Mouse (Mus musculus): ENCODE data around the gene B230219D22Rik. TPM values are rescaled to one million over a fixed set of nuclear protein-coding genes. Genes with fewer than 3 reads are reported as not detected.
"Not testable (repeated sequence)": the region's sequence is repeated elsewhere in the genome, so short reads cannot be mapped to it uniquely, and the experiment has no call there.

The B230219D22Rik gene
- polyA plus RNA-seq, 1 experiment: 4.6 TPM

DNA sequence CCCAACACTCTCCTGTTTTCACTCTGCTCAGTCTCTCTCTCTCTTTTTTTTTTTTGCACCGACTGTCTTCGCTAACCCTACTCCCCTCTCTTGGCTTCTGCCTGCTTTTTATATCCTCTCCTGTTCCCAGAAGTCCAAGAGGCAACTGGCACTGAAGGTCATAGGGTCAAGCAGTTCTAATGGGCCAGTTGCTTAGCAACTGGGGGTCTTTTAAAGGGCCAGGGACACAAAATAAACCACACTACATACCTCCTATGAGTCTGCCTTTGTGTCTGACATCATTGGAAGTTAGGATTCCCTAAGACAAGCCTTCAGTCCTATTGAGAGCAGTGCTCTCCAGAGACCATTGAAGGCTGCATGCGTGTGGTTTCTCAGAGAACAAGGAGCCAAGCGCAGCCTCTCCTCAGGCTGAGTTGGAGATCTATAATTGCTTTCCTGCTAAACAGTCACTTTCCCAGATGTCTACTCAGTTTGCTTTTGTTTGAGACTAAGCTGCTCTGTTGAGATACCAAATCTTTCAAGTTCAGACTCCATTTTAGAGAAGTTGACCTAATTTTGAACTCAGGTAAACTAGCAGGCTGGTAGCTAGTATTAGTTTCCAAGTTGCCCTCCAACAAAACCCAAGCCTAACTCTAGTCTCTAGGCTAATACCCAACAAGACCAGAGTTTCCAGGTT is 4.9 kb upstream of the B230219D22Rik start:
- no peak overlapping the region for H3K4me3 ChIP-seq (replicated peaks)
- no peaks in the 10 kb centered on the region for H3K9me3 ChIP-seq
- no peaks in the 10 kb centered on the region for H3K27me3 ChIP-seq (replicated peaks)
- peaks cover 33% of the 10 kb centered on the region for H3K4me1 ChIP-seq
- TF ChIP-seq GATA1 (IDR thresholded peaks at IDR 0.05; ENCODE audit: borderline replicate concordance, low read length) (no peak), FLI1 (IDR thresholded peaks at IDR 0.05; ENCODE audit: low read length) (no peak)
- no peaks in the 10 kb centered on the region for H3K36me3 ChIP-seq (replicated peaks; ENCODE audit: low read length)

DNA sequence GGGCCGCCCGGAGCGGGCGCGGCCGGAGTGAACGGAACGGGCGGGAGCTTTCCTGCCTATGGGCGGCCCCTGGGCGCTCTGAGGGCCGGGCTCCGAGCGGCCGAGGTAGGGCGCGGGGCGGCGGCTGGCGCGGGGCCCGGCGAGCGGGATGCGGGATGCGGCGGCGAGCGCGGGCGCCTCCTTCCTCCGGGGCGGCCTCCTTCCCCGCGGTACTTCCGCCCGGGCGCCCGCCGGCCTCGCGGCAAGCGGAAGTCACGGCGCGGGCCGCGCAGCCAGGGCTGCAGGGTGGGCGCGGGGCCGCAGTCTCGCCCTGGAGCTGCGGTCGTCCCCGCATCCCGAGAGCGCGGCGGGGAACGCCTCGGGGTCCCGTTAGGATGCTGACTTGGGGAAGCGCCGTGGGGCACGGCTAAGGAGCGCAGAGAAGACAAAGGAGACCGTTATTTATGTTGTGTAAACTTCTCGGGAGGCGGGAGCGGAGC is 358 bp downstream of the B230219D22Rik start:
- Histone ChIP-seq H3K9me3 (no peaks in the 10 kb centered on the region), H3K4me1 (peaks cover 45% of the 10 kb centered on the region), H3K27me3 (replicated peaks) (no peaks in the 10 kb centered on the region), H3K36me3 (replicated peaks; ENCODE audit: low read length) (peaks cover 10% of the 10 kb centered on the region), H3K4me3 (replicated peaks) (peak overlapping the region; percentile 93)
- TF ChIP-seq FLI1 (IDR thresholded peaks at IDR 0.05; ENCODE audit: low read length) (no peak), GATA1 (IDR thresholded peaks at IDR 0.05; ENCODE audit: borderline replicate concordance, low read length) (no peak)

DNA sequence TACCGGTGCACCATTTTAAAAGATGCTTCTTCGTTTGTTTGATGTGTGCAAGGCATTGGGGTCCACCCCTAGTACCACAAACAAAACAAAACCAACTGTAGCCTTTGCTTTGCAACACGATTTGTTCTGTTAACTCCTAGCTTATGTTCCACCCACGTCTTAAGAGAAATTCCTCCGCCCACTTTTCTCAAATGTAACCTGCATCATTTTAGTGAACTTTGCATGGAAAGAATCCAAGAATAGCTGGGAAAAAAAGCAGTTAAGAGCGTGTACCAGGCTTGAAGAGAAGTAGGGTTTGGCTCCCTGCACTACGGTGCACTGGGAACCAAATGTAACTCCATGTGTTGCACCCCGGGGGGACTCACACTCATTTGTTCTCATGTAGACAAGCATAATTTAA is 1.2 kb downstream of the B230219D22Rik start:
- Histone ChIP-seq H3K27me3 (replicated peaks) (no peaks in the 10 kb centered on the region), H3K4me3 (replicated peaks) (peak overlapping the region; percentile 93), H3K4me1 (peaks cover 48% of the 10 kb centered on the region), H3K36me3 (replicated peaks; ENCODE audit: low read length) (peaks cover 18% of the 10 kb centered on the region), H3K9me3 (no peaks in the 10 kb centered on the region)
- TF ChIP-seq FLI1 (IDR thresholded peaks at IDR 0.05; ENCODE audit: low read length) (no peak), GATA1 (IDR thresholded peaks at IDR 0.05; ENCODE audit: borderline replicate concordance, low read length) (no peak)

DNA sequence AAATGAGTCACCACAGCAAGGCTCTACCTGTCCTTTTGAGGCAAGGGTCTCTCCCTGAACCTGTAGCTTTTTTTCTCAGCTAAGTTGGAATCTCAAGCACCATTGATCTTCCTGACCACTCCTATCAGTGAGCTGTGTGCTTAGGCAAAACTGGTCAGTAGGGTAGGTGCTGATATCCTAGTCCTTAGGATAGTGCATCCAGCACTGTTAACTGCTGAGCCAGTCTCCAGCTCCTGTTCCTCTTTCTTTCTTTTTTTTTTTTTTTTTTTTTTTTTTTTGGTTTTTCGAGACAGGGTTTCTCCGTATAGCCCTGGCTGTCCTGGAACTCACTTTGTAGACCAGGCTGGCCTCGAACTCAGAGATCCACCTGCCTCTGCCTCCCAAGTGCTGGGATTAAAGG is 3.1 kb downstream of the B230219D22Rik start:
- Histone ChIP-seq H3K4me3 (replicated peaks) (peak overlapping the region; percentile 40), H3K4me1 (peaks cover 53% of the 10 kb centered on the region), H3K36me3 (replicated peaks; ENCODE audit: low read length) (peaks cover 37% of the 10 kb centered on the region)
- H3K9me3 ChIP-seq; H3K27me3 ChIP-seq (replicated peaks): not testable (repeated sequence)

DNA sequence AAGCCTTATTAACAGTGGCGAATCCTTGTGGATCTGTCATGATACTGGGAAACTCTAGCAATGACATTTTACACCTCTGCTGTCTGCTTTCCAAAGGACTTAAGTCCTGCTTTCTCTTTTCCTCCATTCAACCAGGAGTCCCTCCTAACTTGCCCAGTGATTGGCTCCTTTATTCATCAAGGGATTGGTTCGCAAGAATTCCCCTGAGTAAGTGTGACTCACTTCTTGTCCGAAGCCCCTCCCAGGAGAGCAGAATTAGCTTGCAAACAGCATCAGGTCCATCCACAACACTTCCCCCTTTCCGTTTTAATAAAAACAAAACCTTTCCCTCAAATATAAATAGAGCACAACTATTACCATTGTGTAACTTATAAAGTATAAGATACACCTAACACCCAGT is 11.4 kb downstream of the B230219D22Rik start:
- Histone ChIP-seq H3K4me3 (replicated peaks) (no peak overlapping the region), H3K4me1 (peaks cover 45% of the 10 kb centered on the region), H3K27me3 (replicated peaks) (no peaks in the 10 kb centered on the region), H3K36me3 (replicated peaks; ENCODE audit: low read length) (peaks cover 71% of the 10 kb centered on the region), H3K9me3 (peaks cover 6% of the 10 kb centered on the region; the same call in 1 of the 2 replicates)
- TF ChIP-seq FLI1 (IDR thresholded peaks at IDR 0.05; ENCODE audit: low read length) (no peak), GATA1 (IDR thresholded peaks at IDR 0.05; ENCODE audit: borderline replicate concordance, low read length) (no peak)

DNA sequence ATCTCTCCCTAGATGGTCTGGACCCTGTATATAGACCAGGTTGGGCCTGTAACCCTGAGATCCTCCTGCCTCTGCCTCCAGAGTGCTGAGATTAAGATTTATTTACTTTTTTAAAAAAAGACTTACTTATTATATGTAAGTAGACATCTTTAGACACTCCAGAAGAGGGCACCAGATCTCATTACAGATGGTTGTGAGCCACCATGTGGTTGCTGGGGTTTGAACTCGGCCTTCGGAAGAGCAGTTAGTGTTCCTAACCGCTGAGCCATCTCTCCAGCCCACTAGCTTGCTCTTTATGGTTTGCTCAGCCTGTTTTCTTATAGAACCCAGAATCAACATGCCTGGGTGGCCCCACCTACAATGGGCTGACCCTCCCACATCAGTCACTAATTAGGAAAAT is 19.9 kb downstream of the B230219D22Rik start:
- H3K27me3 ChIP-seq (replicated peaks): no peaks in the 10 kb centered on the region
- peaks cover 5% of the 10 kb centered on the region for H3K36me3 ChIP-seq (replicated peaks; ENCODE audit: low read length)
- no peak for TF ChIP-seq GATA1 (IDR thresholded peaks at IDR 0.05; ENCODE audit: borderline replicate concordance, low read length)
- TF ChIP-seq FLI1 (IDR thresholded peaks at IDR 0.05; ENCODE audit: low read length): no peak
- H3K9me3 ChIP-seq: no peaks in the 10 kb centered on the region
- H3K4me1 ChIP-seq: peaks cover 51% of the 10 kb centered on the region
- H3K4me3 ChIP-seq (replicated peaks): no peak overlapping the region

DNA sequence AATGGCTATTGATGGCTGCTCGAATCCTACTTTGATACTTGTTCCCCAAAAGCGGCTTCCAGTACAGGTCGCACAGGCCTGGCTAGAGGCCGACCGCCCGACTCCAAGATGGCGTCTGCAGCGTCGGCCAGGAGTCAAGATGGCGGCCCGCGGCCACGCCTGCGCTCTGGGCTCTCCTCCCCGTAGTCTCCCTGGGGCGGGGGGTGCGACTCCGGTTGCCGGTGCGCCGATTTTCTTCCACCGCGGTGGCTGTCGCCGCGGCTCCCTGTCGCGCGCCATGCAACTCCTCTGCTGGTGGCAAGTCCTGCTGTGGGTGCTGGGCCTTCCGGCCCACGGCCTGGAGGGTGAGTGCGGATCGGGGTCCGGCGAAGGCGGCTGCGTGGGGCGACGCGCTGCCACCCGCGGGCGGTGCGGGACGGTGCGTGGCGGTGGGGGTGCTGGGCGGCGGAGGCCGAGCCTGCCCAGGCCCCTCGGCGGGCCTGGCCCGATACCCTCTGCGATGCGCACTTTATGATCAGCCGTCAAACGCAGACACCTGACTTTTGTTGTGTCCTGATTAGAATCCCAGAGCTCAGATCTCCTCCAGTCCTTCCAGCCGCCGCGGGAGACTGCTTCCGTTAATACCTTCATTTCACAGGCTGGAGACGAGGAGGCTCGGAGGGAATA is 21.7 kb downstream of the B230219D22Rik start, which contains the start of gene Txndc15:
Gene Txndc15, plus strand, starts transcription at position 150 of the 666 bp plus-strand sequence.
- Histone ChIP-seq H3K4me3 (replicated peaks) (peak within 1 kb of the TSS; percentile 96), H3K27me3 (replicated peaks) (no peaks in the 10 kb centered on the region), H3K4me1 (peaks cover 37% of the 10 kb centered on the region), H3K9me3 (no peaks in the 10 kb centered on the region), H3K36me3 (replicated peaks; ENCODE audit: low read length) (peaks cover 21% of the 10 kb centered on the region)
- TF ChIP-seq FLI1 (IDR thresholded peaks at IDR 0.05; ENCODE audit: low read length) (no peak), GATA1 (IDR thresholded peaks at IDR 0.05; ENCODE audit: borderline replicate concordance, low read length) (no peak)

DNA sequence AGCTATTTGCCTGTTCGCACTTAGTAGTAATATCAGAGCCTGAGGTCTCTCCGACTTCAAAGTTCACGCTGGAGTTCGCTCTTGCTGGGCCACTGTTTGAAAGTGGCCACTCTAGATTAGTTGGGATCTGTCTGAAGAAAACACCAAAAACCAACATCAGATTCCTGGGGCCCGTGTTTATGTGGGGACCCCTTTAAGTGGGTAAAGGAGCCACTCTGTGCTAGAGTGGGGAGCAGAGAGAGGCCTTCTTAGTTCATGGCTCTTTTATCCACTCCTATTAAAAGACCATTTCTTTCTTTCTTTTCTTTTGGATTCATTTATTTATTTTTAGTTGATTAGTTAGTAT is 22.2 kb downstream of the B230219D22Rik start:
- Histone ChIP-seq H3K4me3 (replicated peaks) (peak overlapping the region; percentile 96), H3K9me3 (no peaks in the 10 kb centered on the region), H3K27me3 (replicated peaks) (no peaks in the 10 kb centered on the region), H3K36me3 (replicated peaks; ENCODE audit: low read length) (peaks cover 26% of the 10 kb centered on the region), H3K4me1 (peaks cover 32% of the 10 kb centered on the region)
- TF ChIP-seq FLI1 (IDR thresholded peaks at IDR 0.05; ENCODE audit: low read length): no peak
- TF ChIP-seq GATA1 (IDR thresholded peaks at IDR 0.05; ENCODE audit: borderline replicate concordance, low read length): no peak

DNA sequence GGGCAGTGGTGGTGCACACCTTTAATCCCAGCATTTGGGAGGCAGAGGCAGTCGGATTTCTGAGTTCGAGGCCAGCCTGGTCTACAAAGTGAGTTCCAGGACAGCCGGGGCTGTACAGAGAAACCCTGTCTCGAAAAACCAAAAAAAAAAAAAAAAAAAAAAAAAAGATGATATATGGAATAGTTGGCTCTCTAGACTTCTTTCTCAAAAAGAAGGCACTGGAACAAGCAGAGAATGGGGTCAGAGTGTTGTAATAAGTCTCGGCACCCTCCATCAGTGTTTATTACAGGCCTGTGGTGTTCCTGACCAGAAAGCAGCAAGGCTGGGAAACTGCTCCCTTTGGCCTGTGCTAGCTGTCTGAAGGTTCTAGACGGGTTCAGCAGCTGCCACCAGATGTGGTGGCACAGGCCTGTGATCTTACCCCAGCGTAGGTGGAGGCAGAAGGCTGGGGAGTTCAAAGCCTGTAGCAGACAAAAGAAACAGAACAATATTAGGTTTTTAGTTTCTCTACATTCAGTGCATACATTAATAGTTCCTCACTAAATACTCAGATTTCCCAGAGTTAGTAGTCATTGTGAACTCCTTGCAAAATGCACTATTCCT is 23.1 kb downstream of the B230219D22Rik start:
- peaks cover 30% of the 10 kb centered on the region for H3K4me1 ChIP-seq
- H3K36me3 ChIP-seq (replicated peaks; ENCODE audit: low read length): peaks cover 33% of the 10 kb centered on the region
- H3K9me3 ChIP-seq: no peaks in the 10 kb centered on the region
- peak overlapping the region; percentile 96 for H3K4me3 ChIP-seq (replicated peaks)
- TF ChIP-seq GATA1 (IDR thresholded peaks at IDR 0.05; ENCODE audit: borderline replicate concordance, low read length): no peak
- no peak for TF ChIP-seq FLI1 (IDR thresholded peaks at IDR 0.05; ENCODE audit: low read length)
- H3K27me3 ChIP-seq (replicated peaks): no peaks in the 10 kb centered on the region

DNA sequence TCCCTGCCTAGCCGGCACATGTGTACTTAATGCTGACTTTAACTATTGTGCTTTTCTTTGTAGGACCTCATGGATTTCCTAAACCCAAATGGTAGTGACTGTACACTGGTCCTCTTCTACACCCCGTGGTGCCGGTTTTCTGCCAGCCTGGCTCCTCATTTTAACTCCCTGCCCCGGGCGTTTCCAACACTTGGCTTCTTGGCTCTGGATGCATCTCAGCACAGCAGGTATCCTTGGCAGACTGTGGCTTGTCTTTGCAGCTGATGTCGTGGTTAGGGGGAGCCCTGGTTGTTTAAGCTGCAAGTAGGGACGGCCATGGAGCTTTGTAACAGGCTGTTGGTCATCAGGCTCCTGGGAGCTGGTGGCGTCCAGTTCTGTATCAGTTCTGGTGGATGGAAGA is 28.6 kb downstream of the B230219D22Rik start:
- H3K36me3 ChIP-seq (replicated peaks; ENCODE audit: low read length): peaks cover 74% of the 10 kb centered on the region
- no peak for TF ChIP-seq GATA1 (IDR thresholded peaks at IDR 0.05; ENCODE audit: borderline replicate concordance, low read length)
- TF ChIP-seq FLI1 (IDR thresholded peaks at IDR 0.05; ENCODE audit: low read length): no peak
- peaks cover 13% of the 10 kb centered on the region for H3K4me1 ChIP-seq
- H3K9me3 ChIP-seq: no peaks in the 10 kb centered on the region
- H3K4me3 ChIP-seq (replicated peaks): no peak overlapping the region
- H3K27me3 ChIP-seq (replicated peaks): no peaks in the 10 kb centered on the region

Data from megakaryocyte, embryonic 14.5 days (primary cell).